Mouse (Mus musculus) embryonic stem cell, embryonic (primary cell): ENCODE results near the gene Lifr.

ENCODE experiments used
- CTCF ChIA-PET, 4 experiments: fragments of 300-600 bp in 2 of 4; fragments of 350-600 bp in 2 of 4; sonication (Branson Sonifier 250); formaldehyde crosslinking; loops; one replicate each; lab custom pipeline; 2022; ENCODE audit warnings: inconsistent platforms in 2 of 4; lab: Charles Lee
- POLR2A ChIA-PET, 4 experiments: fragments of 300-600 bp in 2 of 4; fragments of 350-600 bp in 2 of 4; sonication (Branson Sonifier 250); formaldehyde crosslinking; loops; one replicate each; lab custom pipeline; 2022; ENCODE audit warnings: antibody characterized with exemption in 4 of 4, inconsistent platforms in 1 of 4; lab: Charles Lee

Lifr gene

GRCm38 (mm10) chr15:7233393-7234090 lies 143.1 kb downstream of the Lifr start:
- CTCF ChIA-PET, result no interaction called here

DNA sequence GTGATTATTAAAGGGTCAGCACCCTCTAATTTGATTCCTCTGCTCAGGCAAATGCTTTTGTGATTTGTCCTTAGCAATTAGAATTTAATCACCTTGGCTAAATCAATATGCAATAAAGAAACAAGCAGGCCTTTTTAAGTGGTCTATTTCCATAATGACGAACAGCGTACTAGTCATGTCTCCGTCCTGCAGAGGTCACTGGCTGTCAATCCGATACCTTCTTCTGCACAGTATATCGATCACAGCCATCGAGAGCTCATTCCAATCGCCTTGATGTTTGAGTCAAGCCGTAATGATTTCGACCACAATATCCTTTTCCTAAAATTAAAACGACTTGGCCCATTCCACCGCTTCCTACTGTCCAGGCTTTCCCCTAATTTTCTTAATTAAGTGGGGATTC lies 149.5 kb downstream of the Lifr start:
- ChIA-PET POLR2A (no interaction called here), CTCF (no interaction called here)

More at GRCm38 (mm10) chr15:7233393-7234090, 143.1 kb downstream of the Lifr start:
- POLR2A ChIA-PET, result interaction anchor here in 1 of 4 experiments (0.7 kb wide), 1 partner anchor 156 kb away, joined by 3 read pairs; no protein-coding TSS in a partner anchor

- POLR2A ChIA-PET, result no interaction called here
- CTCF ChIA-PET, result interaction anchor here in 2 of 4 experiments (1.1 to 1.4 kb wide), 2 partner anchors 23 to 331 kb away, joined by 3 read pairs; no protein-coding TSS in a partner anchor
These were observed 150.5 kb downstream of the Lifr start for GRCm38 (mm10) chr15:7240950-7241349.

DNA sequence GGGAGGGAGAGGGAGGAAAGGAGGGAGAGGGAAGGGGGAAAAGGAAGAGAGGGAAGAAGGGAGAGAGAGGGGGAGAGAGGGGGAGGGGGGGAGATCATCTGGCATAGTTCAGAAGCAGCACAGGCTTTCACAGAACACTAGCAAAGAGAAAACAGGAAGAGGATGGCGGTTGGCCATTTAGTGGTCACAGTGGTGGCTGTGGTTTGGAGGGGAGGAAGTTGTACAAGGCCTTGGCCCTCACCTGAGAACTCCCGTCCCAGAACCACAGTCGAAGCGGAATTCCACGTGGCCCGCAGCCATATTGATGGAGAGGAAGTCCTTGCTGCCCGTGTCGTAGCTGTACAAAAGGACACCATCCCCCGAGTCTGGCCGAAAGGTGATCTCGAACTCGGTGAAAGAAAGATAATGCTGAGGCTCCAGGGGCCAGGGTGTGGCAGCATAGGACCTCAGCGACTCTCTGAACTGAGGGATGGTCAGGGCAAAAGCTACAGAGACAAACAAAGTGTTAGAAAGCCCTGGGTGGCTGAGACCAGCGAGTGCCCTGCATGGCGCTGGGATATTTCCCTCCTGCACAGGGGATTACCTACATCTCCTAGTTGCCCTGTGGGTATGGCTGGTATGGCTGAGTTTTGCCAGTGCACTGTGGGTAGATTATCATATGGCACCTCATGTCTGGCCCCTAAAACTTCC lies 151.9 kb downstream of the Lifr start:
- ChIA-PET CTCF (interaction anchor here in 2 of 4 experiments (1.4 to 1.7 kb wide), 2 partner anchors 21 to 22 kb away, joined by 3 to 7 read pairs; no protein-coding TSS in a partner anchor), POLR2A (no interaction called here)
